Mouse (Mus musculus): ENCODE data around the gene Gm49450. TPM values are rescaled to one million over a fixed set of nuclear protein-coding genes. Genes with fewer than 3 reads are reported as not detected.
A peak's percentile ranks its signal among the peaks of the same experiment; 100 is the strongest.

The Gm49450 gene
- total and polyA plus RNA-seq, 2 experiments from 2014 or later: 1,797 TPM; not detected in 1

DNA sequence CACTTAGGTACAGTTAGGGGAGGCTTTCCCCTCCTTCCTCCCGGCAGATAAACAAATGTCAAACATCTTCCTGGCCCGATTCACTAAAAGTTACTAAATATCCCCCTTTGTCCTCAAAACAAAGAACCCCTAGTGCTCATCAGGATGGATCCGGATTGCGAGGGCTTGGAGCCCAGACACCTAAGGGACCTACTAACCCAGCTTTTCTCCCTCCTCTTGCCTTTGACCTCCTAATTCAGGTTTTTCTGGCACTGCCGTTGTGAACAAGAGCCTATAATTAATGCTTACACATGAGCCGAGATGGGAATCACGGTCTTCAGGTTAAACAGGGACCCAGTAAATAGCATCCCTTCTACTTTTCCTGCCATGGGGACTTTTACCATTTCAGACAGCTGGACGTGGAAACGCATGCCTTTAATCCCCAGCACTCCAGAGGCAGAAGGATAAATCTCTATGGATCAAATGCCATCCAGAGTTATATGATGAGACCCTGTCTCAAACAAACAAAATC is 38.2 kb upstream of the Gm49450 start:
- Histone ChIP-seq H3K9ac (replicated peaks; ENCODE audit: low read length, poor library complexity, severe bottlenecking) (peak overlapping the region; percentile 69), H3K4me1 (ENCODE audit: insufficient read depth, low read length) (peaks cover 39% of the 10 kb centered on the region), H3K27ac (ENCODE audit: low read depth, low read length) (peak overlapping the region; percentile 96), H3K9me3 (ENCODE audit: low read length) (no peaks in the 10 kb centered on the region), H3K4me2 (ENCODE audit: low read depth, low read length, poor library complexity, severe bottlenecking) (peak overlapping the region; percentile 66), H3K27me3 (ENCODE audit: insufficient read depth, low read length) (no peaks in the 10 kb centered on the region), H3K36me3 (ENCODE audit: insufficient read depth, low read length) (no peaks in the 10 kb centered on the region), H3K4me3 (ENCODE audit: low read depth, low read length) (peak overlapping the region; percentile 35; the same call in 1 of the 2 replicates)
- DNase-seq (ENCODE audit: low spot score) (peak; percentile 10), ATAC-seq (ENCODE audit: low FRiP score) (no peak)
- TF ChIP-seq CTCF (IDR thresholded peaks at IDR 0.05): no peak
- 6% methylated on average over 9 of the region's 9 CpGs for WGBS

DNA sequence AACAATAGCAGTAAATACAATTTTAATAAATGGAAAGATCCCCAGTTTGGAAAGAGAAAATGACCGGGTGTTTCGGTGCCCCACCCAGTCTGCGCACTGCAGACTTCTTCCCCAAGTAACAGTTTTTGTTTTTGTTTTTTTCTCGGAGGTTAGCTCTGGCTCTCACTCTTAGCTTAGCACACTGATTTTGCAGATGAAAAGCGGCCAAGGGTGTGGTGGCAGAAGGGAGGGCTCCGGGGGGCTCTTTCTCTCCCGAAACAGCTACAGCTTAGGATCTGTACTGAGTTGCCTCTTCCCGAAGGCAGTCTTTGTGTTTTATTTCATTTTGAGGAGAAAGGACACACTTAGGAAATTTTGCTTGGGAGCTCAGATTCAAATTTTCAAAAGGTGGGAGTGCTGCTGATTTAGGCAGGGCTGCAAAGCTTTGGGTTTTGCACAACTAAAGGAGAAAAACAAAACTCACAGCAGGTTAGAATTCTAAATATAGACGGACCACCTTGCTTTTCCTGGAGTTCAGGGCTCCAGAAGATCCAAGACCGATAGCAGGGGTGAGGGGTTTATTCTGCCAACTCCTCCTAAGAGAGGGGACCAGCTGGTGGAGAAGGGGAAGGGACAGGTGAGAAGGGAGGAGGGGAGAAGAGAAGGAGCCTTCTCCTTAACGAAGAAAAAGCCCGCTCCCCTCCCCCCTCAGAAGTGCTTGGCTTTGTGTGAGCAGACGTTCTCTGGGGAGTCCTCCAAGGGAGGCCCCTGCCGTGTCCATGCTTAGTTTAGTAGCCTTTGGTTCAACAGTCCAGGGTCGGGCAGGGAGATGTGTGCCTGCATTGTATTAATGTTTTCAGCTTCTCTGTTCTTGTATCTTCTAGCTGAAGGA is 37.6 kb upstream of the Gm49450 start:
- 5% methylated on average over 15 of the region's 15 CpGs for WGBS
- Histone ChIP-seq H3K4me2 (ENCODE audit: low read depth, low read length, poor library complexity, severe bottlenecking) (peak overlapping the region; percentile 66), H3K9me3 (ENCODE audit: low read length) (no peaks in the 10 kb centered on the region), H3K4me3 (ENCODE audit: low read depth, low read length) (peak overlapping the region; percentile 1; the same call in 1 of the 2 replicates), H3K36me3 (ENCODE audit: insufficient read depth, low read length) (no peaks in the 10 kb centered on the region), H3K9ac (replicated peaks; ENCODE audit: low read length, poor library complexity, severe bottlenecking) (peak overlapping the region; percentile 69), H3K4me1 (ENCODE audit: insufficient read depth, low read length) (peaks cover 39% of the 10 kb centered on the region), H3K27ac (ENCODE audit: low read depth, low read length) (peak overlapping the region; percentile 96), H3K27me3 (ENCODE audit: insufficient read depth, low read length) (no peaks in the 10 kb centered on the region)
- no peak for TF ChIP-seq CTCF (IDR thresholded peaks at IDR 0.05)
- no peak for ATAC-seq (ENCODE audit: low FRiP score)
- DNase-seq (ENCODE audit: low spot score): peak; percentile 56

DNA sequence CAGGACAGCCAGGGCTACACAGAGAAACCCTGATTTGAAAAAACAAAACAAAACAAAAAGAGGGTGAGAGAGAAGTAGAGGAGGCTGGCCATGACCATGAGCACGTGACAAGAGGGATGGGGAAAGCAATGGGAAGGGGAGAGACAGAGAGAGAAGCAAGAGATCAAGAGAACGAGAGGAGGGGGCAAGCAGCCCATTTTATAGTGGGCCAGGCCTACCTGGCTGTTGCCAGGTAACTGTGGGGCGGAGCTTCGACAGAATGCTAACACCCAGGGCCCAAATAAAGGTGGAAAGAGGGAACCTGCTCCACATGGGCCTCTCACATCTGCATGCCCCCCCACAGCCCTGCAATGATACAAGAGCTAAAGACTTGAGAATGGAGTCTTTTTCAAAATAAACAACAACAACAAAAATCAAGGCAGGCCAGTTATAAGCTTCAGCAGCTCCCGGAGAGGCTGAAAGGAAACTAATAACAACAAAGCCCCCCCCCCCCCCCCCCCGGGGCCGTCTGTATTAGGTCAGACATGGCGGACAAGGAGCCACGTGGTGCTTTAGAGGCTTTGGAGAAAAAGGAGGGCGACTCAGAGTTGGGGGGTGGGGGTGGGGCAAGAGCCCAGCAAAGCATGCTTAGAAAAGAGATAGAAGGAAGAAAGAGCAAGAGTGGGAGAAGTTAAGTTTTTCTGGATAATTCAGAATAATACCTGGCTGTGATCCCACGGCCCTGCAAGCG is 36.5 kb upstream of the Gm49450 start:
- WGBS: 24% methylated on average over 7 of the region's 12 CpGs
- Histone ChIP-seq H3K4me2 (ENCODE audit: low read depth, low read length, poor library complexity, severe bottlenecking) (peak overlapping the region; percentile 66), H3K4me3 (ENCODE audit: low read depth, low read length) (no peak overlapping the region), H3K9ac (replicated peaks; ENCODE audit: low read length, poor library complexity, severe bottlenecking) (0 out of 2 replicates have a peak overlapping the region, but pooled peaks have one; percentile 3), H3K27me3 (ENCODE audit: insufficient read depth, low read length) (no peaks in the 10 kb centered on the region), H3K27ac (ENCODE audit: low read depth, low read length) (peak overlapping the region; percentile 96), H3K9me3 (ENCODE audit: low read length) (no peaks in the 10 kb centered on the region), H3K4me1 (ENCODE audit: insufficient read depth, low read length) (peaks cover 39% of the 10 kb centered on the region), H3K36me3 (ENCODE audit: insufficient read depth, low read length) (no peaks in the 10 kb centered on the region)
- no peak for ATAC-seq (ENCODE audit: low FRiP score)
- TF ChIP-seq CTCF (IDR thresholded peaks at IDR 0.05): no peak
- no peak for DNase-seq (ENCODE audit: low spot score)

DNA sequence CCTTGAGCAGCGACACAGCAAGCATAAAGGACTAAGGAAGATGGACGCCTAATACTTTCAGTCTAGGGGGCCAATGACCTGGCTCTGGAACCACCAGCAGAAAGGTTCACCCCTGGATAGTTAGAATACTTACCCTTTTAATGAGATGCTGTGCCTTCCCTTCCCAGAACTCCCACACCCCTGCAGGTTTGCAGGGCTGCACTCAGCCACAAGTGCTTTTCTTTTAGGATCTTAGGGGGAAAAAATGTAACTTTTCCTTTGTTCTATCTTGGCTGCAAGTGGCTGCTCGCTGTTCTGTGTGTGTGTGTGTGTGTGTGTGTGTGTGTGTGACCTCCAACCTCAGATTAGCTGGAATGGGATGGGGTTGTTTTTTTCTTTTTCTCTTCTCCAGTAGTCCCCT is 35.4 kb upstream of the Gm49450 start:
- Histone ChIP-seq H3K36me3 (ENCODE audit: insufficient read depth, low read length) (no peaks in the 10 kb centered on the region), H3K9ac (replicated peaks; ENCODE audit: low read length, poor library complexity, severe bottlenecking) (no peak overlapping the region), H3K27ac (ENCODE audit: low read depth, low read length) (peak overlapping the region; percentile 97; the same call in 1 of the 2 replicates), H3K27me3 (ENCODE audit: insufficient read depth, low read length) (no peaks in the 10 kb centered on the region), H3K4me1 (ENCODE audit: insufficient read depth, low read length) (peaks cover 39% of the 10 kb centered on the region), H3K4me3 (ENCODE audit: low read depth, low read length) (no peak overlapping the region), H3K4me2 (ENCODE audit: low read depth, low read length, poor library complexity, severe bottlenecking) (peak overlapping the region; percentile 66), H3K9me3 (ENCODE audit: low read length) (no peaks in the 10 kb centered on the region)
- DNase-seq (ENCODE audit: low spot score): no peak
- no peak for TF ChIP-seq CTCF (IDR thresholded peaks at IDR 0.05)
- ATAC-seq (ENCODE audit: low FRiP score): no peak
- 42% methylated on average over 3 of the region's 3 CpGs for WGBS

DNA sequence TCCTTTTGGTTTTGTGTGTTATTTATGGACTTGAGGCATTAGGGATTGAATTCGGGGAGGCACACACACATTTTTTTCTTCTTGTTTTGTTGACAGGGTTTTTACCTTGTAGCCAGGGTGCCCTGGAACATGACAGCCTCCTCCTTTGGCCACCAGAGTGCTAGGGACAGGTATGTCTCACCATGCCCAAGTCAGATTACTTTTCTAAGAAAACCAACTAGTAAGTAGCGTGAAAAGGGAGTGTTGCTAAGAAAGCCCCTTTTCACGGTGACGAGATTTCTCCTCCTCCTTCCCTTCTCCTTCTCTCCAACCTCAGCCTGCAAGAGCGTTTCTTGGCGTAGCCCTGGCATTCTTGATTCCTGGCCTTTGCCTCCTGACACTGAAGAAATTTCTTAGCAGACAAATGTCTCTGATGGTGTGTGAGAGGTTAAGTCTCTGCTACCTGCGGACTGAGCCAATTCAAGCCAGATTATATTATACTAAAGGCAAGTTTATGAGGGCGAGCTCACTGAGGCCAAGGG is 34.4 kb upstream of the Gm49450 start:
- Histone ChIP-seq H3K9me3 (ENCODE audit: low read length) (no peaks in the 10 kb centered on the region), H3K4me2 (ENCODE audit: low read depth, low read length, poor library complexity, severe bottlenecking) (peak overlapping the region; percentile 66), H3K9ac (replicated peaks; ENCODE audit: low read length, poor library complexity, severe bottlenecking) (peak overlapping the region; percentile 64), H3K27ac (ENCODE audit: low read depth, low read length) (peak overlapping the region; percentile 97), H3K36me3 (ENCODE audit: insufficient read depth, low read length) (no peaks in the 10 kb centered on the region), H3K27me3 (ENCODE audit: insufficient read depth, low read length) (no peaks in the 10 kb centered on the region), H3K4me3 (ENCODE audit: low read depth, low read length) (no peak overlapping the region), H3K4me1 (ENCODE audit: insufficient read depth, low read length) (peaks cover 39% of the 10 kb centered on the region)
- DNase-seq (ENCODE audit: low spot score) (no peak), ATAC-seq (ENCODE audit: low FRiP score) (no peak)
- TF ChIP-seq CTCF (IDR thresholded peaks at IDR 0.05): no peak
- WGBS: 10% methylated on average over 8 of the region's 8 CpGs
